Mouse (Mus musculus) adrenal gland, postnatal 25 days (tissue): ENCODE data around the gene A830031A19Rik. TPM values are rescaled to one million over a fixed set of nuclear protein-coding genes. Genes with fewer than 3 reads are reported as not detected.

Source experiments
- DNase-seq: peaks from one replicate; pipeline ENCODE4 v3.0.0; 2021; ENCODE audit warnings: mixed read lengths
- long read RNA-seq: library from polyadenylated mRNA; stranded (forward); transcript quantifications from one replicate; pipeline ENCODE4 v2.0.0, GENCODE M21; 2021
- total RNA-seq: library from RNA; stranded (reverse); gene quantifications from 2 replicates; pipeline ENCODE4 v1.2.3, GENCODE M21; 2021

A830031A19Rik gene
- total RNA-seq, result not detected in 2 replicates
- long read RNA-seq, result 0 reads

DNA sequence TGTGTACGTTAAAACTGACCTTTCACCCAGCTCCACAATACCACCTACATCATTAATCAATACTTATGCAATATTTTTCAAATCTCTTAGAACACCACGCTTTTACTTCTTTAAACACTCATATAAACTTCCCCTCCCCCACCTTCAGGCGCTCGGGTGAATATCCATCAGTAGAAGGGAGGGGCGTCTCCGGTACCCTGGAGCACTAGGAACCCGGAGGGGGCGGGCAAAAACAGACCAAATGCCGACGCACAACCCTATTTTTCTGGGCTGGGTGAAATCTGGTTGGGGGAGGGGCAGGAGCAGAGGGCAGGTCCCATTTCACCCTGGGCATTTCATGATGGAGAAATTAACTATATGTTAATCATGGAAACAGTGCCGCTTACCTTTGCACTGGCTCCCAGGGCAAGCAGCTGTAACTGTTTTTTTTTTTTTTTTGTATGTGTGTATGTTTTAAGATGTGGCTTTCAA lies at the start of gene A830031A19Rik:
Gene A830031A19Rik, minus strand, starts transcription at position 421 of the 471 bp plus-strand sequence.
- no peak for DNase-seq

DNA sequence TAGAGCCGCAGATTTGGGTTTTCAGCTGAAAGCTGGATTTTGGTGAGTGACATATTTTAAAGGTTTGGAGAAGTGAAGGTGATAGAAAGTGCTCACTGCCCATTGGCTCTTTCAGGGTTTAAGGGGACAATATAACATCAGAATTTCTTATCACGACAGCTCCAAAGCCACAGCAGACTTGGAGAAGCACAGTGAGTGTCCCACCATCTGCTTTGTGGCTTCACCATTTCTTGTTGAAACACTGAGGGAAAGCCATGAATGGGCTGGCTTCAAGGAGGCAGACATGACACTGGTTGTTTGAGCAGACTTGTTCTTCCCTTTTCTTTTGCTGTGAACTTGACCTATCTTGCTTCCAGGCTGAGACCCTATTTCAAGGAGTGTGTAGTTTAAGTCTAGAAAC lies 49.1 kb upstream of the A830031A19Rik start:
- no peak for DNase-seq

DNA sequence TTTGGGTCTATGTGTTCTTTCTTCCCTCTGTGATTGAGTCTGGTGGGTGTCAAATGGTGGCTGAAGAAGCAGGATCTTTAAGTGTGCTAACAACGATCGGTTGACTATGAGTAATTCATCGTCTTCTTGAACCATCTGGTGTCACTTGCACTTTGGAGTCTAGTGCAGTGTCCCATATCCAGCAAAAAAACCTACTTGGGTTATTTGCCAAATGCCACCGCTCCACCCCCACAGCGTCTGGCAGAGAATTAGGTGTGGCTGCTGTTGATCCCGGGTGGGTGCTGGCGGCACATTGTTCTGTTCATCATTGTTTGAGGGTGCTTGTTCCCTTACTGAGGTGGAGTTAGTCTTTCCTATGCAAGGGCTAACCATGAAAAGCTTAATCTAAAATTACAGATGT lies 48.0 kb upstream of the A830031A19Rik start:
- no peak for DNase-seq

DNA sequence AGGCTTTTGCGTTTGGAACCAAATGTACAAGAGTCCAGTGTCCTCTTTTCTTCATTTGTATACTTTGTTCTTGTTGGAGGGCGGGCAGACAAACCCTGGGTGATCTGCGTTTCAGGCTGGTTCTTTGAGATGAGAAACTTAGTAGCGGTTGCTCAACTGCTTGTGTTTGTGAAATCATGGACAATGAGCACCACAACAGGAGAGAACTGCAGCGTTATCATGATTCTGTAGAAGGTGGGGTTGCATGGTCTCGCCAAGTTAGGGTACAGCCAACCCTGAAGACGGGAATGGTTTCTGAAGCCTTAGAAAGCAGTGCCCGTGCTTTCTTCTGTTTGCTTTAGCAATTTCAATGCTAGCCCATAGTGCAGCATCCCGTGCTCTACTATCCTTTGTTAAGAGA lies 46.3 kb upstream of the A830031A19Rik start:
- no peak for DNase-seq

DNA sequence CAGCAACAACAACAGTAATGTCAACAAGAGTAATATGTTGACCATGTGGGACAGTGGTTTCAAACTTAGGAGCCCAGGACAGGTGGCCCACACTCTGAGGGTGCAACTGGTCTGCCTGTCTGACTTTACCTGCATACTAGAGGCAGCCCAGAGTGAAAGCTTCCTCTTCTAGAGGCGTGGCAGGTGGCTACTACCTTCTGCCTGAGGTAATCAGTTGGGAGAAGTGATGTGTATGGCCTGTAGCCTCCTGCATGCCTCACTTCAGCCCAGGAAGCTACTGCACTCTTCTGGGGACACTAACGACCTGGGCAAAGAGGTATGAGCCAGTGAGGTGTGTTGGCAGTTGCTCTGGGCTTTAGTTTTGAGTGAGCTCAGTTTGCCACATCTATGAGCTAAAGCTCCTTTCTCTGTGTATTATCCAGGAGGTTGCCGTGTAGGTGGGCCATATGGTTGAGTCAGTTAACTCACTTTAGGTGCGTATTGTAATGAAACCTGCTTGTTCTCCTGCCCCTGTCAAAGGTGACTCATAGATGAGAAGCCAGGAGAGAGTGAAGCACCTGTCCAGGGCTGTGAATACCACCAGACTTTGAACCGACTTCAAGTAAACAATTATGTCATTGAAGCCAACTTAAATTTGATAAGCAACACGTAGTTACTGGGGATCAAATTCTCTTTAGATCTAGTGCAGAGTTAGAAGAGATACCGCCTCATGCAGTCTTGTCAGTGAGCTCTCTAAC lies 41.9 kb upstream of the A830031A19Rik start:
- no peak for DNase-seq

DNA sequence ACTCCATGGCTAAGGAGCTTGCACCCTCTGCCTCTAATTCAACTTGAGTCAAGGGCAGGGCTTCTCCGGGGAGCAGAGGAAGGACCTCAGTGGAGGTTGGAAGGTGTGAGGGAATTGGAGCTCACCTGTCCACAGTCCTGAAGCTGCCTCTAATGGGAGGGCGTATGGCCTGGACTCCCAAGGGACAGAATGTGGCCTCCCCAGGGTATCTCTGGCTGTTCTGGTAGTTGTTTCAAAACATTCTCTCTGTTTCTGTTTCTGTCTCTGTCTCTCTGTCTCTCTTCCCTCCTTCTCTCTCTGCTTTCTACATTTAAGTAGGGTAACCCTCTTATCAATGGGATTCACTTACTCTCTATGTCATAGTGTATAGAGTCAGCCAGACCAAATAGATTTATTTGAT lies 41.2 kb upstream of the A830031A19Rik start:
- DNase-seq, result no peak

DNA sequence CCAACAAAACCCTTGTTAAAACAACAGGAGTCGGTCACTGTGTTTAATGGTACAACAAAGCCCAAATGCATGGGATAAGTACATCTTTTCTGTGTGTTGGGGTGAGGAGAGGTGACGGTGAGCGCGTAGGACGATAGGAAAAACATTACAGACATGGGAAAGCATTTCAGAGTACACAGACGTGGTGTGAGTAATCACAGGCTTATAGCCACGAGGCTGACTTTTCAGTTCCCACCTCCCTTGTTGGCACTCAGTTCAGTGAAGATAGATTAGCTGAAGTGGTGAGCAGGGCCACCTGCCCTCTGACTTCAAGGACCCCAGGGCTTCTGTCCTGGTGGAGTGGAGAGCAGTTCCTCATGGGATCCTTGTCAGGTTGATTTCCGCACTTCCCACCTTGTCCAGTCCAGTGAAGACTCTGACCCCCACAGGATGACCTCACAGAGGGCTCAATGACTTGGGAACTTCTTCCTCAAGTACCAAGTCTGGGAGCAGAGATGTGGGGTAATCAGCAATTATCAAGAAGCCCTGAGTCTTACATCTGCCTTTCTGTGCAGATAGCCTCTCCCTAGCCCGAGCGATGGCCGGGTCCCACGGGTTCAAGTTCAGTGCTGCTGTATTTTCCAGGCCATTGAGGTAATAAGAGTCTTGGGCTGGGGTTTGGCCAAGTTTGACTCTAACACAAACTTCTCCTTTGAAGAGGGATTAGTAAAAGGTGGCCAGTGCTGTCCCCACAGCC lies 40.3 kb upstream of the A830031A19Rik start:
- no peak for DNase-seq

DNA sequence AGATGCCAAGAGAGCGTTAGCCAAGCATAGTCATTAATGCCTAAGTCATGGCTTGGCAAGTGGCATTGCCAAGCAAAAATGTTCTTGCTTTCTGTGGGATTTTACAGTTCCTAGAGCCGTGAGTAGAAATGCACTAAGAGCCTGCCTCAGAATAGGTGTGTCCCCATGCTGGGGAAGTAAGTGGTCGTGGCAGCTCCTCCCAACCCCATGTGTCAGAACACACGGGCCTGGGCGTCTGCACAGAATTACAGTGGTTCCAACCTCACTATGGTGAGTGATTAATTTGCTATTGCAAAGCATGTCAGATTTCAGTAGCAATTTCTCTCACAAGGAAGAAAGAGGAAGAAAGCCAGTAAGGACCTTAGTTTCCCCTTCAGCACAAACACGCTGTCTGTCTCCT lies 36.9 kb upstream of the A830031A19Rik start:
- no peak for DNase-seq

DNA sequence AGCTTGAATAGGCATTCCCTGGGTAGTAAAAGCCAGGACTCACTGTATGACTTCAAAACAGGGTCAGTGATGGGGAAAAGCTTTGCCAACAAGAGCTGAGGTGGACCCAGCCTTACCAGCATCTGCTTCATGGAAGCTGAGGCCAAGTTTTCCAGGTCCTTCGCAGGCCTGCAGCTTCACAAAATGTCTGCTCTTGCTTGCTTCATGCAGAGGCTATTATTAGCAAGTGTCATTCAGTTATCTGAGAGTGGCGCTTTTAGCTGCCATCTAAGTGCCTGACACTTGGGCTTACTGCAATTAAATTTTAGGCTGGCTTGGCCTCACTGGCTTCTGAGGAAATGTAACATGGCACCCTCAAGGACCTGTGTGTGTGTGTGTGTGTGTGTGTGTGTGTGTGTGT lies 35.3 kb upstream of the A830031A19Rik start:
- no peak for DNase-seq

DNA sequence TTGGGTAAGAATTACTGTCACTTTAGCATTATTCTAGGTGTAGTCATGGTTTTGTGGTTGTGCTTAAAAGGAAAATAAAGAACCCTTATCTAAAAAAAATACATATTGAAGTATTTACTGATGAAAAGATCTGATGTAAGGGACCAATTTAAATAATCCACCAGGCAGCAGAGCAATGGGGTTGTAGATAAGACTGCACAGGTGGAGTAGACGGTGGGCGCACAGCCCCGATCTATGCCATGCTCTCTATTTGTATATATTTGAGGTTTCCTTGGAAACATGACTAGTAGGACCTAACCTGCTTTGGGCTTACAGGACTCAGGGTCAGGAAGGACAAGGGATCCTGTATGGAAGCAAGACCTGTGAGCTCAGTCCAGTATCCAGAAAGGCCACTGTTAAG lies 34.5 kb upstream of the A830031A19Rik start:
- DNase-seq, result no peak

DNA sequence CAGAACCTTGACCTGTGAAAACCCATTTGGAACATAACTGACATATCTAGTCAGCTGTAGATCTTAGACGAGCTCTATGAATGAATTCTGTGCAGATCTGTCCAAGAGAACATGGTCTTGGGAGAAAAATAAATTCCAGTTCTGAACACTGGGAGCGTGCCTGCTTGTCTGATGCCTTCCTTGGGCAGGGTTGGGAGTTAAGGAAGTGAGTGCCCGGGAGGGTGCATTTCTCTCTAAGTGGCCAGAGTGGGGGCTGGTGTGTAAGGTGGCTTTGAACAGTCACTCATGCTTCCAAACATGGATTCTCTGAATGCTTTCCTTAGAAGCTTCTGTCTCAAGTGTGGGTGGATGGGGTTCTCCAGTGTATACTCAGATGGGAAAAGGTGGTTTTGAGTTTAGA lies 34.1 kb upstream of the A830031A19Rik start:
- DNase-seq, result no peak

DNA sequence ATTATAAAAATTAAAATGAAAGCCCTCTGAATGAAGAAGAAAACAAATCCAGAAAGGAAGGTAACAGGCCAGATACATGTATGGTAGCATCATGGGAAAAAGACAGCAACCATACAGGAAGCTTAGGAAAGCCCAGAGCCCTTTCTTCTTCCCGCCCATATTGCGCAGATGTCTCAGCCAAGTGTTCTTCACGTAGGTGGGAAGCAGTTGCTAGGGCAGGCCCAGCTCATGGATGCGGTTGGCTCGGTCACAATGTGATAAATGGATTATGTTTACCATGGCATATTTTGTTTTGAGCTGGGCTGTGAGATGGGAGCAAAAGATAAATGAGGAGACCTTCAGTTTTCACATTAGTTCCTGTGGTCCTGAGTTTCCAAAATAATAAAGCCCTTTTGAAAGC lies 32.6 kb upstream of the A830031A19Rik start:
- no peak for DNase-seq

DNA sequence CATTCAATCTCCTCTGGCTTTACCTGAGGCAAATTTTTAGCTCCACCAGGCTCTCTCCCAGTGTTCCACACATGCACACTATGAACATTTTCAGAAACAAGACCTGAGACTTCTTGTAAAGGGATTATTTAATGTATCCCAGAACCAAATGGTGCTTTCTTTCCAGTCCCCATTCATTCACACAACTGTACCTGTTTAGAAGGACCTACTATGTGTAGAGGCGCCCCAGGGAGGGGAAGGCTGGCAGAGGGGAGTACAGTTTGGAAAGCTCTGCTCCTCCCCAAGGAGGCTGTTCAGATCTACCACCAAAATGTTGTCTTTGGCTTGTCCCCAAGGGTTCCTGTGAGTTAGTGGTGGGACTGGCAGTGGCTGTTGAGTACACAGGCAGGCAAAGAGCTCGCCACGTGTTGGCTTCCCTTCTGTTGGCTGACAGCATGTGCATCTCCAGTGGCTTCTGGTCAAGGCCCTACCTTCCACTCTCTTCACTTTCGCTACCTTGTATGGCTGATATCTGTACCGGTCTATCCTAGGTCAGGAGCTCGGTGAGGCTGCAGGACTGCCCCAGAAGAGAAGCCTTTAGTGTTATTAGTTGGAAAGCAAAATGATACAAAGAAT lies 28.4 kb upstream of the A830031A19Rik start:
- no peak for DNase-seq

DNA sequence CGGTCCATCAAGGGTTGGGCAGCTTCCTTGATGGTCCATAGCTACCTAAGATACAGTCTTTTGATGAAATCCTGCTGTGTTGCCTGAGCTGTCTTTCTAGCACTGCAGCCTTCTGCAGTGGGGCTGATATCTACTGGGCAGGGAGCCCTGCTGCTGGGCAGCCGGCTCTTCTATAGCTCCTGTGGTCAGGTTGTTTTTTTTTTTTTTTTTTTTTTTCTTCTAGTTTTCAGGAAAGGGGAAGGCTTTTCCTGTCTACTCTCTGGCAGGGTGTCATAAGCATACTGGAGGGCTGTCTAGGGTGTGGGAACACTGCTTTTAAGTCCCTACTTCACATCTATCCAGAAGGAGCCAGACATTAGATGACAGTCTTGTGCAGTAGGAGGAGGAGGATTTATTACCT lies 27.5 kb upstream of the A830031A19Rik start:
- no peak for DNase-seq

DNA sequence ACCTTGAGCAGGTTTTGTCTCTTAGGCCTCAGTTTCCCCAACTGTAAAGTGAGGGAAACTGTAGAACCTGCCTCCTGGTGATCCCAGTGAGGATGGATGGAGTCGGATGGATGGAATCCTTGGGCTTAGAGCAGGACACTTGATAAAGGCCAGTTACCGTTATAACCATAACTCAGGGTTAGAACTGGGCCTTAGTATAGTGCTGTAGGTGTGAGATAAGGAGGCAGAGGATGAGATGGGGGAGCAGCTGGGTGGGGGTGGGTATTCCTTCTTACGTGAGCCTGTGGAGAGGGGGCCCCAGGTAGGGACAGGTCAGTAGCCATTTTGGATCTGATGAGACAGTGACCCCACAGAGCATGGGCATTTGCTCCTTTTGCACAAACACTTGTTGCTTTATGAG lies 26.8 kb upstream of the A830031A19Rik start:
- no peak for DNase-seq

DNA sequence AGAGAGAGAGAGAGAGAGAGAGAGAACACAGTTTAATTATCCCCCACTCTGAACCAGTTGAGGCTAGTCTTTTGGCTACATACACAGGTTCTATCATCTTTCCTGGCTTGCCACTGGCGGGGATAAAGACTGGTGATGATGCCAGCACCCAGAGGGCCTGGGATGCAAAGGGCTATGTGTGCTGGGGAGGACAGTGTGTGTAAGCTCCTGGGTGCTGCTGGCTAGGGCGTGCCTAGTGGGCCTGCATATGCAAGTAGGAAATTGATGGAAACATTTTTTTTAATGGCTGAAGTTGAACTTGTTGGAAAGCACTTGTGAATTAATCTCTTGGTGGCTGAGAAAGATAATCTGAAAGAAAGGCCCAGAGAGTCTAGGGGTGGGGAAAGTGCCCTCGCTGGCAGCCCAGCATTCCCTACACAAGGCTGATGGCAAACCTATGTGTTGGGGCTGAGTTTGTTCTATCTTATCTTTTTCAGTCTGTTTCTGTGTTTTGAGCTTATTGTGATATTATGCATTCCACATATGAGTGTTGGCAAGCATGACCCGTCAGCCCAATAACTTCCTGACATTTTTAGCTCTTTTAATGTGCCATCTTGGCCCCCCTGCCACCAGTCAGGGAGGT lies 25.7 kb upstream of the A830031A19Rik start:
- DNase-seq, result no peak

DNA sequence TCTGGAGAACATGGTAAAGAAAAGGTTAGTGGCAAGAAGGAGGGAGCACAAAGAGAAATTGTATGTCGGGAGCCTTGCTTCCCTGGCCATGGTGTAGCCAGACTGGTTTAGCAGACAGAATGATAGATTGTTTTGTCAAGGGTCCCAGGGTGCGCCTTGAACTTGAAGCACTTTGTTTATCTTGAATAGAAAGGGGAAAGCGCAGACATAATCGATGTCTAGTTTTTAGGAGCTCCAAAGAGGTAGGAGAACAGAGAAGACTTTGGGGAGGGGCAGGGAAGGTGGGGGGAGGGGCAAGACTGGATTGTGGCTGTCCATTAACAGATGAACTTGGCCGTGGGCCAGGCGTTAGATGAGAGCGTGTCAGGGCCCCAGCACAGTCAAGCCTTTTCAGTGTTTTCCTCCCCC lies 25.0 kb upstream of the A830031A19Rik start:
- DNase-seq, result peak; percentile 10

DNA sequence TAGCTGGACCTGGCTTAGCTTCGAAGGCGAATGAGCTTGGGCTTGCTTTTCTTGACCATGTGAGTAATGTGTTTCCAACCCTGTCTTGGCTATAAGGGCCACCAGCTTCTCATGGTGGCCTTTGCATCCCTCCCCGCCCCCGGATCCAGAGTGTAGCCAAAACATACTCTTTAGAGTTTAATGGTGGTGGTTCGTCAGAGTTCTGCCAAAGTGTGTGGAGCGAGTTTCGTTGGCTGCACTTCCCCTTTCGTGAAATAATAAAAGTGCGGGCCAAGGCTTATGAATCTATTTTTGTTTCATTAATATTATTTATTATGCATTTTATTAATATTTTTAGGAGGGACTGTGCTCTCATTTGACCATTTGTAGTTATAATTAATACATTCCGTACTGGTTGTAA lies 24.4 kb upstream of the A830031A19Rik start:
- no peak for DNase-seq

DNA sequence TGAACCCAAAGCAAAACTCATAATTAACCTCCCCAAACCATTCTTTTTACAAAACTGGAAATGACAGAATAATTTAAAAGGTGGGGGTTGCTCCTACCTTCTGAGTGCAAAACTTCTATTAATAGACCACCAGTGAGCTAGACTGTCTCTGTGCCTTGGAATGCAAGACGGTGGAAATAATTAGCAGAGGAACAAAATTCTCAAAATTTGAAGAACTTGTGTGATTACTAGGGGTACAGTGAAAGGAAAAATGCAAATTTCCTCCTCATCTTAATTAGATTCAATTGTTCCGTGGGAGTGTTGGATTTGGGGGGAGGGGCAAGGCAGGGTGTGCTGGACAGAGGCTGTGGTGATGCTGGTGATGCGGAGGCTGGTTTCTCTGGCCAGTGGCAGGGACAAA lies 23.8 kb upstream of the A830031A19Rik start:
- no peak for DNase-seq

DNA sequence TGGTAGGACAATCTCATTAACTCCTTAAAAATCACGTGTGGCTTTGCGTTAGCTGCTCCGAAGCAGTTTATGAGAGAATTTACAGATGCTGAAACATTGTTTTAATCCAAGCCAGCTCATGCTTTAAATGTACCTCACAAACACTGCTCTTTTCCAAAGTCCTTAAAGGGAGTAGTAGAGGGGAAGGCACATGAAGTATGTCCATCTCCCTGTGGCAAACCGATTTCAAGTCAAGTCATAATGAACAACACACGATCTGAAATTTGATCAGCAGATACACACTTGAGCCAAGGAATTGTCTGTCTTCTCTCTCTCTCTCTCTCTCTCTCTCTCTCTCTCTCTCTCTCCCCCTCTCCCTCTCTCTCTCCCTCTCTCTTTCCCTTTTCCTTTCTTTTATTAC lies 23.2 kb upstream of the A830031A19Rik start:
- no peak for DNase-seq

DNA sequence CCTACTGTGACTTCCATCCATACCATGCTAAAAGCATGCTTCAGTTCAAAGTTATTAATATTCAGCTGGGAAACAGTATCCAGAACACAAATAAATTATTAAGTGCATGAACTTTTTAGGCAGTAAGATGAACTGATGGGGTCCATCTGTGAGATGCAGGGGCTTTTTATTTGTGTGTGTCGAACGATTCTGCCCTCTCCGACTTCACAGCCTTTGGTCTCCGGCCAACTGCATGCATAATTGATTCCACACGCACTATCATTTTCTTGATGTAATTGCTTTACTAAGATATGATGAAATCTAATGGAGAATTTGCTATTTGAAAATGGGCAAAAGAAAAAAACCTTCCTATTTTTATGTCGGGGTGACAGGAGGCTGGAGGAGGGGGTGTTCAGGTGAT lies 22.2 kb upstream of the A830031A19Rik start:
- no peak for DNase-seq

DNA sequence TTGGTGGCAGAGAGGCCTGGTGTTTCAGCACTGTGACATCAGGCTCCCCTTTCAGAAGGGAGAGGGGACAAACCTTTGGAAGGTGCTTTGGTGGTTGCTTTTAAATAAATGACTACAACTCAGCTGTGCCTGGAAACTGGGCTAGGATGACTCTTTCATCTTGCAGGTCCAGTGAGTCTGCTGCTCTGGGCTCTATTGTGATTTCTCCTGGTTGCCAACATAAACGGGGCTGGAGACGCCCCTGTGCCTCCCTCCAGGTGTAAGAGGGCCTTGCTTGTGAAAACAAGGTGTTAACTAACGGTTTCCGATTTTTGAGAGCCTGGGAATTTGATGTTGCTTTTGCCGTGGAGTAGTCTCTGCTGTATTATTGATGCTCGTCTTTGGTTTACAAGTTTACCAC lies 21.6 kb upstream of the A830031A19Rik start:
- no peak for DNase-seq
